Mouse (Mus musculus) brain, embryonic 18.5 days (tissue): ENCODE data around the gene Gm8165.
"Not testable (repeated sequence)": the region's sequence is repeated elsewhere in the genome, so short reads cannot be mapped to it uniquely, and the experiment has no call there.

Experiments
- DNase-seq: peaks from one replicate; pipeline ENCODE4 v3.0.0-alpha.2; 2012; ENCODE audit warnings: low read depth, low spot score

Gm8165 gene

DNA sequence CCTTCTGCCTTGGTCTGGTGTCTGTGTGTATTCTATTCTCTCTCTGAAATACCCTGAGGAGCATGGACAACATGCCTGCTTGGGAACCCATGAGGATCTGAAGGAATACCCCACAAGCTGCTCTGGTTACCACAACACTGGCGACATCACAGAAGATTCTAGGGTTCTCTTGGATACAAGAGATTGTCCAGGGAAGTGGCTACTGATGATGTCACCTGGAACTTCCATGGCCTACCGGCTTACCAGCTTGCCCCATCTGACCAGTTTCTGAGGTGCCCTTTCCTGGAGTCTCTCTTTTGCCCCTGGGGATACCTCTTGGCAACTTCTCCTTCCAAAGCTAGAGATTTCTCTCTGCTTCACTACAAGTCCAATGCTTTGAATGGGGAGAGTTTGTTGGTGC, at the start of gene Gm8165:
Gene Gm8165 (minus strand): TSS at position 101 of the 400 bp plus-strand sequence.
- DNase-seq = not testable (repeated sequence)

DNA sequence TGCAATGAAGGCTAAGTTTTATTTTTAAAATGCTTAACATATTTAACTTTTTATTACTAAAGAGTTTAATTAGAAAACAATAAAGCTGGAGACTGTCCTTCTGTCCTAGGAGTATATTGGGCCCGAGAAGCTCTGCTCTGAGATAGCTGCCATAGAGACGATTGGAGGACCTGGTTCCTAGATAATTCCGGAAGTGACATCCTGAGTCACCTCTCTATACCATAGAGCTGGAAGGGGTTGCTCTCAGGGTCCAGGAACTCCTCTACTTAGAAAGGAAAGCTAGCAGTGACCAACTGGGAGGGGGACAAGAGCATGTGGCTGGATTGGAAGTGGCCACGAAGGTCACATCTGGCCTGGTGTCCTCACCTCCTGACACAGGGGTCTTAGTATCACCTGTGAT, 20.6 kb upstream of the Gm8165 start, which contains the start of gene Gm7324:
Gene Gm7324 (plus strand): TSS at position 208 of the 400 bp plus-strand sequence.
- not testable (repeated sequence) for DNase-seq
